Mouse (Mus musculus): ENCODE data around the gene Smim24.

- TF ChIP-seq CTCF (IDR thresholded peaks at IDR 0.05; ENCODE audit: borderline replicate concordance, control insufficient read depth, extremely low read depth, insufficient read depth, low read length, poor library complexity) (no peak), POLR2A (IDR thresholded peaks at IDR 0.05; ENCODE audit: control insufficient read depth, extremely low read depth, insufficient read depth, low read length, poor library complexity) (no peak)
These were observed 38.8 kb downstream of the Smim24 start for GRCm38 (mm10) chr10:81431526-81432168.

Data from thymus, adult 2 months (tissue).